Mouse (Mus musculus) forebrain, embryonic 13.5 days (tissue): Measurements from ENCODE around the gene Sap30l. TPM values are rescaled to one million over a fixed set of nuclear protein-coding genes. Genes with fewer than 3 reads are reported as not detected.
"Not testable (repeated sequence)": the region's sequence is repeated elsewhere in the genome, so short reads cannot be mapped to it uniquely, and the experiment has no call there.

ENCODE experiments used
- ATAC-seq: fragments of 200-750 bp; cut with Nextera tagmentation; 2 replicates; pipeline ENCODE4 v1.8.0; 2017
- H3K27ac ChIP-seq: fragments of 300-500 bp; sonication (generic); 2 replicates; pipeline ENCODE4 v1.5.1; 2015; ENCODE audit warnings: inconsistent platforms, mild to moderate bottlenecking, moderate library complexity
- H3K27me3 ChIP-seq: fragments of 300-500 bp; sonication (generic); 2 replicates; pipeline ENCODE4 v1.6.1; 2015; ENCODE audit warnings: mild to moderate bottlenecking, inconsistent platforms
- H3K36me3 ChIP-seq: fragments of 300-500 bp; sonication (generic); 2 replicates; pipeline ENCODE4 v1.6.1; 2015; ENCODE audit warnings: mild to moderate bottlenecking, inconsistent platforms; ENCODE audit not compliant: poor library complexity, severe bottlenecking
- H3K4me1 ChIP-seq: fragments of 300-500 bp; sonication (generic); 2 replicates; pipeline ENCODE4 v1.6.1; 2015; ENCODE audit warnings: inconsistent platforms
- H3K4me2 ChIP-seq: fragments of 300-500 bp; sonication (generic); 2 replicates; pipeline ENCODE4 v1.6.1; 2015; ENCODE audit warnings: inconsistent platforms, mild to moderate bottlenecking, moderate library complexity
- H3K4me3 ChIP-seq: fragments of 300-500 bp; sonication (generic); 2 replicates; pipeline ENCODE4 v1.5.1; 2015; ENCODE audit warnings: mild to moderate bottlenecking, inconsistent platforms
- H3K9ac ChIP-seq: fragments of 300-500 bp; sonication (generic); 2 replicates; pipeline ENCODE4 v1.6.1; 2015; ENCODE audit warnings: mild to moderate bottlenecking, inconsistent platforms
- H3K9me3 ChIP-seq: fragments of 300-500 bp; sonication (generic); replicated peaks from 2 replicates; pipeline ENCODE4 v1.6.1; 2016; ENCODE audit warnings: inconsistent platforms
- WGBS: fragments of 180-500 bp; shearing (Covaris S2); methylation state at CpG from one replicate; pipeline ENCODE4 v1.1.7; 2015; 5-methylcytosine and 5-hydroxymethylcytosine counted together
- polyA plus RNA-seq: library from polyadenylated mRNA; unstranded; fragments of >200 nt; fragmentation: Nextera tagmentation; extraction: Ambion mirVana; gene quantifications from 2 replicates; pipeline ENCODE4 v1.2.1, GENCODE M21; 2015

The Sap30l gene
- polyA plus RNA-seq, 1 experiment from 2014 or later, result 7.4 TPM

GRCm38 (mm10) chr11:57800266-57800951, 1.0 kb upstream of the Sap30l start:
- H3K27me3 ChIP-seq, result no peaks in the 10 kb centered on the region
- H3K36me3 ChIP-seq, result no peaks in the 10 kb centered on the region
- no peak for ATAC-seq
- peaks cover 29% of the 10 kb centered on the region for H3K4me1 ChIP-seq
- peak overlapping the region; percentile 97 for H3K4me3 ChIP-seq
- H3K9me3 ChIP-seq, result no peaks in the 10 kb centered on the region
- WGBS, result 16% methylated on average over 22 of the region's 22 CpGs
- H3K9ac ChIP-seq, result peak overlapping the region; percentile 74
- 0 out of 2 replicates have a peak overlapping the region, but pooled peaks have one; percentile 40 for H3K27ac ChIP-seq
- H3K4me2 ChIP-seq, result peak overlapping the region; percentile 95

GRCm38 (mm10) chr11:57801766-57802510, 501 bp downstream of the Sap30l start:
- Histone ChIP-seq H3K36me3 (peaks cover 12% of the 10 kb centered on the region; the same call in 1 of the 2 replicates), H3K27ac (peak overlapping the region; percentile 59), H3K9me3 (no peaks in the 10 kb centered on the region), H3K4me2 (peak overlapping the region; percentile 95), H3K4me3 (peak overlapping the region; percentile 97), H3K9ac (peak overlapping the region; percentile 91), H3K4me1 (peaks cover 29% of the 10 kb centered on the region), H3K27me3 (no peaks in the 10 kb centered on the region)
- peak; percentile 56 for ATAC-seq
- under 1% methylated on average over 65 of the region's 85 CpGs for WGBS

- H3K9me3 ChIP-seq, result no peaks in the 10 kb centered on the region
- peaks cover 16% of the 10 kb centered on the region for H3K36me3 ChIP-seq
- H3K4me1 ChIP-seq, result peaks cover 29% of the 10 kb centered on the region
- ATAC-seq, result no peak
- peak overlapping the region; percentile 91 for H3K9ac ChIP-seq
- no peak overlapping the region for H3K27ac ChIP-seq
- peak overlapping the region; percentile 97 for H3K4me3 ChIP-seq
- H3K27me3 ChIP-seq, result no peaks in the 10 kb centered on the region
- under 1% methylated on average over 18 of the region's 18 CpGs for WGBS
- H3K4me2 ChIP-seq, result peak overlapping the region; percentile 95
Observed at GRCm38 (mm10) chr11:57802511-57802870, 1.1 kb downstream of the Sap30l start.

GRCm38 (mm10) chr11:57805047-57805446, 3.6 kb downstream of the Sap30l start:
- no peak for ATAC-seq
- no peaks in the 10 kb centered on the region for H3K27me3 ChIP-seq
- H3K4me1 ChIP-seq, result peaks cover 28% of the 10 kb centered on the region
- H3K4me2 ChIP-seq, result no peak overlapping the region
- WGBS, result 85% methylated on average over 3 of the region's 3 CpGs
- no peak overlapping the region for H3K9ac ChIP-seq
- H3K36me3 ChIP-seq, result peaks cover 37% of the 10 kb centered on the region
- no peaks in the 10 kb centered on the region for H3K9me3 ChIP-seq
- H3K4me3 ChIP-seq, result no peak overlapping the region
- H3K27ac ChIP-seq, result no peak overlapping the region

GRCm38 (mm10) chr11:57809017-57809731, 7.7 kb downstream of the Sap30l start:
- Histone ChIP-seq H3K27ac (no peak overlapping the region), H3K36me3 (peaks cover 66% of the 10 kb centered on the region)
- WGBS, result 95% methylated on average over 17 of the region's 17 CpGs

DNA sequence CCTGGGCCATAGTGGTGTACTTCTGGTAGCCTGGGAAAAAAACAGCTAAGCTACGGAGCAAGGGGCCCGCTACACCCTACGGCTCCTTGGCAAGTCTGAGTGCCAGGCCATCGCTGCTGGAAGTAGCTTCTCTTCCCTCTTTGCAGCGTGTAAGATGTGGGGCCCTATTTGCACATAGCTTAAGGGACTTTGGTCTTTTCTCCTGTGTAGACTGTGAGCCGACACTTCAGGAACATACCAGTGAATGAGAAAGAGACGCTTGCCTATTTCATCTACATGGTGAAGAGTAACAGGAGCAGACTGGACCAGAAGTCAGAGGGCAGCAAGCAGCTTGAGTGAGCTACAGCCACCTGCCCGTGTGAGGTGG, 8.3 kb downstream of the Sap30l start:
- Histone ChIP-seq H3K9ac (no peak overlapping the region), H3K36me3 (peaks cover 66% of the 10 kb centered on the region), H3K4me1 (no peaks in the 10 kb centered on the region), H3K27ac (no peak overlapping the region), H3K4me3 (no peak overlapping the region), H3K27me3 (no peaks in the 10 kb centered on the region), H3K9me3 (no peaks in the 10 kb centered on the region), H3K4me2 (no peak overlapping the region)
- ATAC-seq, result no peak
- 90% methylated on average over 8 of the region's 8 CpGs for WGBS

More at GRCm38 (mm10) chr11:57809017-57809731, 7.7 kb downstream of the Sap30l start:
- Histone ChIP-seq H3K27me3 (no peaks in the 10 kb centered on the region), H3K4me2 (no peak overlapping the region), H3K9ac (no peak overlapping the region), H3K9me3 (no peaks in the 10 kb centered on the region), H3K4me3 (no peak overlapping the region), H3K4me1 (no peaks in the 10 kb centered on the region)
- ATAC-seq, result no peak

GRCm38 (mm10) chr11:57811006-57811405, 9.6 kb downstream of the Sap30l start:
- Histone ChIP-seq H3K9ac (no peak overlapping the region), H3K4me1 (no peaks in the 10 kb centered on the region), H3K27ac (no peak overlapping the region), H3K36me3 (peaks cover 64% of the 10 kb centered on the region), H3K4me2 (no peak overlapping the region), H3K9me3 (no peaks in the 10 kb centered on the region), H3K4me3 (no peak overlapping the region), H3K27me3 (no peaks in the 10 kb centered on the region)
- no peak for ATAC-seq
- 90% methylated on average over 7 of the region's 7 CpGs for WGBS

DNA sequence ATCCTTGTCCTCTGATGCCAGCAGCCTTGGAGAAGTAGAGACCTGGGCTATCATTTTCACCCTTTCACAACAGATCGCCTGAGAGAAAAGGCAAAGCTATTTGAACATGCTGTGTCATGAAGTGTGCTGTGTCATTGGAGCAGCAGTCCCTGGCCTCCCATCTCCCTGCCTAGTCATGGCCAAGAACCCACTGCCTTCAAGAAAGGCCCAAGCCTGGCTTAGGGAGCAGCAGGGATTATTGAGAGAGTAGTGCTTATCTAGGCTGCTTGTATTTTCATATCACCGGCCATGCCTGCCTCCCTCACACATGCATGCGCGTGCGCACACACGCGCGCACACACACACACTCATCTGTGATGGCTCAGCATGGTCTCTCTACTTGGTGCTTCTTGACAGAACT, 10.8 kb downstream of the Sap30l start:
- H3K9ac ChIP-seq, result no peak overlapping the region
- H3K4me3 ChIP-seq, result no peak overlapping the region
- WGBS, result 95% methylated on average over 8 of the region's 8 CpGs
- no peak overlapping the region for H3K27ac ChIP-seq
- no peak overlapping the region for H3K4me2 ChIP-seq
- H3K4me1 ChIP-seq, result no peaks in the 10 kb centered on the region
- H3K36me3 ChIP-seq, result peaks cover 53% of the 10 kb centered on the region
- H3K9me3 ChIP-seq, result no peaks in the 10 kb centered on the region
- ATAC-seq, result no peak
- H3K27me3 ChIP-seq, result no peaks in the 10 kb centered on the region

DNA sequence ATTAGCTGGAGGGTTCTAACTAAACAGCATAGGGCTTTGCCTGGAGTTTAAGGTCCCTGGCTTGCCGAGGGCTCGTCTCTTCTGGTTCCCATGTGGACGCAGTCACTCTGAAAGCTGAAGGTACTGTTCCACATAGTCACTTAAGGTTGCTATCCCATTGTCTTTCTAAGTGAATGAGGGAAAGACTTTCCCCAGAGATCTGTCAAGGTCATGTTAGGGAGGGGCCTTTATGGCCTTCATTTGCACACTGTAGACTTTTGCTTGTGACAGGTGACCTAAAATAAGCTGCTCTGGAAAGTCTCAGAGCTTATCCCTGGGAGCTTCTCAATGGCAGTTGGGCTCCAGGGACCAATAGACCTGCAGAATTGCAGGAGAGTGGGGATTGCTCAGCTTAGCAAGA, 12.2 kb downstream of the Sap30l start:
- whole genome bisulfite sequencing, result 92% methylated on average over 3 of the region's 3 CpGs
- peaks cover 43% of the 10 kb centered on the region for H3K36me3 ChIP-seq
- H3K4me2 ChIP-seq, result no peak overlapping the region

GRCm38 (mm10) chr11:57818189-57818588, 16.8 kb downstream of the Sap30l start:
- H3K27ac ChIP-seq, result no peak overlapping the region
- no peaks in the 10 kb centered on the region for H3K27me3 ChIP-seq
- 87% methylated on average over 4 of the region's 4 CpGs for WGBS
- no peaks in the 10 kb centered on the region for H3K36me3 ChIP-seq
- no peak overlapping the region for H3K4me2 ChIP-seq
- no peaks in the 10 kb centered on the region for H3K9me3 ChIP-seq
- H3K4me3 ChIP-seq, result no peak overlapping the region
- no peak for ATAC-seq
- no peak overlapping the region for H3K9ac ChIP-seq
- H3K4me1 ChIP-seq, result no peaks in the 10 kb centered on the region

More for the DNA sequence above, 12.2 kb downstream of the Sap30l start:
- H3K27ac ChIP-seq, result no peak overlapping the region
- H3K27me3 ChIP-seq, result no peaks in the 10 kb centered on the region
- no peaks in the 10 kb centered on the region for H3K4me1 ChIP-seq
- no peaks in the 10 kb centered on the region for H3K9me3 ChIP-seq
- no peak for ATAC-seq
- no peak overlapping the region for H3K9ac ChIP-seq
- no peak overlapping the region for H3K4me3 ChIP-seq

- 0 out of 2 replicates have a peak, but pooled peaks have one; percentile 16 for ATAC-seq
- no peaks in the 10 kb centered on the region for H3K9me3 ChIP-seq
- H3K27ac ChIP-seq, result no peak overlapping the region
- H3K4me2 ChIP-seq, result no peak overlapping the region
- H3K27me3 ChIP-seq, result peaks cover 15% of the 10 kb centered on the region
- H3K36me3 ChIP-seq, result no peaks in the 10 kb centered on the region
- 34% methylated on average over 9 of the region's 9 CpGs for WGBS
- H3K4me3 ChIP-seq, result no peak overlapping the region
- no peak overlapping the region for H3K9ac ChIP-seq
- no peaks in the 10 kb centered on the region for H3K4me1 ChIP-seq
Observed at GRCm38 (mm10) chr11:57819999-57820581, 18.7 kb downstream of the Sap30l start.

GRCm38 (mm10) chr11:57823159-57823558, 21.7 kb downstream of the Sap30l start:
- Histone ChIP-seq H3K4me1 (peaks cover 11% of the 10 kb centered on the region), H3K27me3 (peaks cover 44% of the 10 kb centered on the region)
- not testable (repeated sequence) for H3K36me3 ChIP-seq, H3K4me2 ChIP-seq, H3K4me3 ChIP-seq, H3K9ac ChIP-seq, H3K27ac ChIP-seq, H3K9me3 ChIP-seq, ATAC-seq
- WGBS, result 89% methylated on average over 2 of the region's 2 CpGs
